Mouse (Mus musculus): Measurements from ENCODE around the gene Eif5b. TPM values are rescaled to one million over a fixed set of nuclear protein-coding genes. Genes with fewer than 3 reads are reported as not detected.

Gene Eif5b
- total and polyA plus RNA-seq, 2 experiments, result 3.4 to 17.1 TPM

- no peak overlapping the region for H3K27ac ChIP-seq (replicated peaks; ENCODE audit: insufficient read depth, low read depth, low read length)
- H3K4me1 ChIP-seq (ENCODE audit: control insufficient read depth, insufficient read depth, low read length), result peaks cover 4% of the 10 kb centered on the region
Observed at GRCm38 (mm10) chr1:38011647-38012046, 13.8 kb downstream of the Eif5b start.

GRCm38 (mm10) chr1:38012104-38012503 lies 14.3 kb downstream of the Eif5b start:
- H3K79me2 ChIP-seq (ENCODE audit: control insufficient read depth, insufficient read depth, low read length), result peaks cover 31% of the 10 kb centered on the region; the same call in 1 of the 2 replicates
- no peaks in the 10 kb centered on the region for H3K36me3 ChIP-seq (ENCODE audit: control insufficient read depth, insufficient read depth, low read length)
- no peak overlapping the region for H3K27ac ChIP-seq (replicated peaks; ENCODE audit: insufficient read depth, low read depth, low read length)
- WGBS, result 79% methylated on average over 3 of the region's 3 CpGs
- peak; percentile 24 for DNase-seq (ENCODE audit: extremely low read depth, low read depth, low spot score)
- no peak for TF ChIP-seq CTCF (IDR thresholded peaks at IDR 0.05; ENCODE audit: low read depth, low read length)
- no peak for TF ChIP-seq POLR2A (IDR thresholded peaks at IDR 0.05; ENCODE audit: extremely low read depth, insufficient read depth, low read length)
- H3K4me3 ChIP-seq (ENCODE audit: insufficient read depth, low read depth, low read length), result no peak overlapping the region
- H3K9ac ChIP-seq (ENCODE audit: low read depth, low read length), result no peak overlapping the region
- H3K4me1 ChIP-seq (ENCODE audit: control insufficient read depth, insufficient read depth, low read length), result no peaks in the 10 kb centered on the region; the same call in 1 of the 2 replicates
- H3K27me3 ChIP-seq (ENCODE audit: control insufficient read depth, insufficient read depth, low read length), result no peaks in the 10 kb centered on the region

More at GRCm38 (mm10) chr1:38011647-38012046, 13.8 kb downstream of the Eif5b start:
- DNase-seq (ENCODE audit: extremely low read depth, low read depth, low spot score), result no peak
- 75% methylated on average over 6 of the region's 6 CpGs for WGBS
- Histone ChIP-seq H3K27me3 (ENCODE audit: control insufficient read depth, insufficient read depth, low read length) (no peaks in the 10 kb centered on the region), H3K9ac (ENCODE audit: low read depth, low read length) (no peak overlapping the region), H3K79me2 (ENCODE audit: control insufficient read depth, insufficient read depth, low read length) (peaks cover 35% of the 10 kb centered on the region; the same call in 1 of the 2 replicates), H3K4me3 (ENCODE audit: insufficient read depth, low read depth, low read length) (no peak overlapping the region), H3K36me3 (ENCODE audit: control insufficient read depth, insufficient read depth, low read length) (no peaks in the 10 kb centered on the region)
- TF ChIP-seq CTCF (IDR thresholded peaks at IDR 0.05; ENCODE audit: low read depth, low read length) (no peak), POLR2A (IDR thresholded peaks at IDR 0.05; ENCODE audit: extremely low read depth, insufficient read depth, low read length) (no peak)

GRCm38 (mm10) chr1:38012509-38012908 lies 14.7 kb downstream of the Eif5b start:
- Histone ChIP-seq H3K9ac (ENCODE audit: low read depth, low read length) (no peak overlapping the region), H3K79me2 (ENCODE audit: control insufficient read depth, insufficient read depth, low read length) (peaks cover 27% of the 10 kb centered on the region; the same call in 1 of the 2 replicates), H3K27ac (replicated peaks; ENCODE audit: insufficient read depth, low read depth, low read length) (no peak overlapping the region), H3K4me1 (ENCODE audit: control insufficient read depth, insufficient read depth, low read length) (no peaks in the 10 kb centered on the region; the same call in 1 of the 2 replicates), H3K36me3 (ENCODE audit: control insufficient read depth, insufficient read depth, low read length) (no peaks in the 10 kb centered on the region), H3K4me3 (ENCODE audit: insufficient read depth, low read depth, low read length) (no peak overlapping the region), H3K27me3 (ENCODE audit: control insufficient read depth, insufficient read depth, low read length) (no peaks in the 10 kb centered on the region)
- DNase-seq (ENCODE audit: extremely low read depth, low read depth, low spot score), result no peak
- no peak for TF ChIP-seq POLR2A (IDR thresholded peaks at IDR 0.05; ENCODE audit: extremely low read depth, insufficient read depth, low read length)
- TF ChIP-seq CTCF (IDR thresholded peaks at IDR 0.05; ENCODE audit: low read depth, low read length), result no peak

GRCm38 (mm10) chr1:38014551-38015203 lies 16.9 kb downstream of the Eif5b start:
- 99% methylated on average over 2 of the region's 2 CpGs for WGBS
- Histone ChIP-seq H3K79me2 (ENCODE audit: control insufficient read depth, insufficient read depth, low read length) (peaks cover 16% of the 10 kb centered on the region; the same call in 1 of the 2 replicates), H3K36me3 (ENCODE audit: control insufficient read depth, insufficient read depth, low read length) (peaks cover 16% of the 10 kb centered on the region), H3K4me1 (ENCODE audit: control insufficient read depth, insufficient read depth, low read length) (no peaks in the 10 kb centered on the region; the same call in 1 of the 2 replicates), H3K27me3 (ENCODE audit: control insufficient read depth, insufficient read depth, low read length) (no peaks in the 10 kb centered on the region), H3K4me3 (ENCODE audit: insufficient read depth, low read depth, low read length) (no peak overlapping the region), H3K27ac (replicated peaks; ENCODE audit: insufficient read depth, low read depth, low read length) (no peak overlapping the region), H3K9ac (ENCODE audit: low read depth, low read length) (no peak overlapping the region)
- TF ChIP-seq POLR2A (IDR thresholded peaks at IDR 0.05; ENCODE audit: extremely low read depth, insufficient read depth, low read length) (no peak), CTCF (IDR thresholded peaks at IDR 0.05; ENCODE audit: low read depth, low read length) (no peak)
- no peak for DNase-seq (ENCODE audit: extremely low read depth, low read depth, low spot score)

GRCm38 (mm10) chr1:38027301-38027700 lies 29.5 kb downstream of the Eif5b start:
- no peak for DNase-seq (ENCODE audit: extremely low read depth, low read depth, low spot score)
- peaks cover 34% of the 10 kb centered on the region for H3K36me3 ChIP-seq (ENCODE audit: control insufficient read depth, insufficient read depth, low read length)
- H3K79me2 ChIP-seq (ENCODE audit: control insufficient read depth, insufficient read depth, low read length), result peaks cover 4% of the 10 kb centered on the region; the same call in 1 of the 2 replicates
- WGBS, result 89% methylated on average over 7 of the region's 7 CpGs
- no peak overlapping the region for H3K4me3 ChIP-seq (ENCODE audit: insufficient read depth, low read depth, low read length)
- H3K27me3 ChIP-seq (ENCODE audit: control insufficient read depth, insufficient read depth, low read length), result no peaks in the 10 kb centered on the region
- H3K4me1 ChIP-seq (ENCODE audit: control insufficient read depth, insufficient read depth, low read length), result peaks cover 3% of the 10 kb centered on the region
- H3K27ac ChIP-seq (replicated peaks; ENCODE audit: insufficient read depth, low read depth, low read length), result no peak overlapping the region
- TF ChIP-seq CTCF (IDR thresholded peaks at IDR 0.05; ENCODE audit: low read depth, low read length), result no peak
- TF ChIP-seq POLR2A (IDR thresholded peaks at IDR 0.05; ENCODE audit: extremely low read depth, insufficient read depth, low read length), result no peak
- no peak overlapping the region for H3K9ac ChIP-seq (ENCODE audit: low read depth, low read length)

GRCm38 (mm10) chr1:38031391-38031790 lies 33.6 kb downstream of the Eif5b start:
- TF ChIP-seq POLR2A (IDR thresholded peaks at IDR 0.05; ENCODE audit: extremely low read depth, insufficient read depth, low read length), result no peak
- no peak for TF ChIP-seq CTCF (IDR thresholded peaks at IDR 0.05; ENCODE audit: low read depth, low read length)
- no peaks in the 10 kb centered on the region for H3K27me3 ChIP-seq (ENCODE audit: control insufficient read depth, insufficient read depth, low read length)
- no peak overlapping the region for H3K4me3 ChIP-seq (ENCODE audit: insufficient read depth, low read depth, low read length)
- no peaks in the 10 kb centered on the region for H3K79me2 ChIP-seq (ENCODE audit: control insufficient read depth, insufficient read depth, low read length)
- no peak overlapping the region for H3K9ac ChIP-seq (ENCODE audit: low read depth, low read length)
- DNase-seq (ENCODE audit: extremely low read depth, low read depth, low spot score), result peak; percentile 73
- no peak overlapping the region for H3K27ac ChIP-seq (replicated peaks; ENCODE audit: insufficient read depth, low read depth, low read length)
- H3K36me3 ChIP-seq (ENCODE audit: control insufficient read depth, insufficient read depth, low read length), result peaks cover 36% of the 10 kb centered on the region
- H3K4me1 ChIP-seq (ENCODE audit: control insufficient read depth, insufficient read depth, low read length), result peaks cover 3% of the 10 kb centered on the region
- 18% methylated on average over 5 of the region's 5 CpGs for WGBS

All from liver, adult 2 months (tissue).